Mouse (Mus musculus): ENCODE results near the gene Cyp2u1. TPM values are rescaled to one million over a fixed set of nuclear protein-coding genes. Genes with fewer than 3 reads are reported as not detected.

Cyp2u1 gene
- polyA plus RNA-seq, 1 experiment from 2014 or later: 3.7 TPM

GRCm38 (mm10) chr3:131326637-131327036 is 23.6 kb upstream of the Cyp2u1 start:
- WGBS: 77% methylated on average over 4 of the region's 4 CpGs
- Histone ChIP-seq H3K27ac (no peak overlapping the region), H3K4me1 (no peaks in the 10 kb centered on the region), H3K27me3 (ENCODE audit: insufficient read depth, poor library complexity, severe bottlenecking) (no peaks in the 10 kb centered on the region), H3K9me3 (0 out of 2 replicates have a peak, but pooled peaks cover 4% of the 10 kb centered on the region), H3K4me3 (no peak overlapping the region), H3K36me3 (no peaks in the 10 kb centered on the region)
- DNase-seq (ENCODE audit: low spot score): no peak

GRCm38 (mm10) chr3:131322081-131322815 is 19.2 kb upstream of the Cyp2u1 start:
- 68% methylated on average over 14 of the region's 14 CpGs for WGBS
- Histone ChIP-seq H3K4me1 (no peaks in the 10 kb centered on the region), H3K36me3 (no peaks in the 10 kb centered on the region), H3K4me3 (no peak overlapping the region), H3K27me3 (ENCODE audit: insufficient read depth, poor library complexity, severe bottlenecking) (peaks cover 10% of the 10 kb centered on the region), H3K27ac (no peak overlapping the region), H3K9me3 (no peaks in the 10 kb centered on the region)
- DNase-seq (ENCODE audit: low spot score): no peak

- H3K27me3 ChIP-seq (ENCODE audit: insufficient read depth, poor library complexity, severe bottlenecking): peaks cover 11% of the 10 kb centered on the region
- peaks cover 11% of the 10 kb centered on the region for H3K4me1 ChIP-seq
- H3K9me3 ChIP-seq: no peaks in the 10 kb centered on the region
- H3K27ac ChIP-seq: no peak overlapping the region
- H3K4me3 ChIP-seq: no peak overlapping the region
- H3K36me3 ChIP-seq: no peaks in the 10 kb centered on the region
- DNase-seq (ENCODE audit: low spot score): no peak
- 6% methylated on average over 3 of the region's 3 CpGs for WGBS
These were observed 17.2 kb upstream of the Cyp2u1 start for GRCm38 (mm10) chr3:131320184-131320583.

- DNase-seq (ENCODE audit: low spot score): no peak
- peaks cover 11% of the 10 kb centered on the region for H3K27me3 ChIP-seq (ENCODE audit: insufficient read depth, poor library complexity, severe bottlenecking)
- H3K4me1 ChIP-seq: peaks cover 11% of the 10 kb centered on the region
- no peaks in the 10 kb centered on the region for H3K36me3 ChIP-seq
- no peaks in the 10 kb centered on the region for H3K9me3 ChIP-seq
- H3K27ac ChIP-seq: no peak overlapping the region
- 45% methylated on average over 2 of the region's 2 CpGs for WGBS
- H3K4me3 ChIP-seq: no peak overlapping the region
These were observed 15.2 kb upstream of the Cyp2u1 start for GRCm38 (mm10) chr3:131318211-131318610.

- H3K27me3 ChIP-seq (ENCODE audit: insufficient read depth, poor library complexity, severe bottlenecking): peaks cover 11% of the 10 kb centered on the region
- no peaks in the 10 kb centered on the region for H3K36me3 ChIP-seq
- DNase-seq (ENCODE audit: low spot score): no peak
- peaks cover 11% of the 10 kb centered on the region for H3K4me1 ChIP-seq
- H3K9me3 ChIP-seq: no peaks in the 10 kb centered on the region
- no peak overlapping the region for H3K27ac ChIP-seq
- 80% methylated on average over 1 of the region's 1 CpGs for WGBS
- H3K4me3 ChIP-seq: no peak overlapping the region
These were observed 14.1 kb upstream of the Cyp2u1 start for GRCm38 (mm10) chr3:131317126-131317525.

- 48% methylated on average over 4 of the region's 4 CpGs for WGBS
- no peak overlapping the region for H3K27ac ChIP-seq
These were observed 13.0 kb upstream of the Cyp2u1 start for GRCm38 (mm10) chr3:131315957-131316510.

GRCm38 (mm10) chr3:131312340-131312739 is 9.3 kb upstream of the Cyp2u1 start:
- H3K36me3 ChIP-seq: no peaks in the 10 kb centered on the region; the same call in 1 of the 2 replicates
- 67% methylated on average over 9 of the region's 9 CpGs for WGBS
- H3K27me3 ChIP-seq (ENCODE audit: insufficient read depth, poor library complexity, severe bottlenecking): peaks cover 3% of the 10 kb centered on the region; the same call in 1 of the 2 replicates
- peaks cover 11% of the 10 kb centered on the region for H3K4me1 ChIP-seq
- H3K9me3 ChIP-seq: 0 out of 2 replicates have a peak, but pooled peaks cover 11% of the 10 kb centered on the region
- H3K4me3 ChIP-seq: no peak overlapping the region
- H3K27ac ChIP-seq: no peak overlapping the region
- DNase-seq (ENCODE audit: low spot score): no peak

More at GRCm38 (mm10) chr3:131315957-131316510, 13.0 kb upstream of the Cyp2u1 start:
- H3K4me1 ChIP-seq: peaks cover 11% of the 10 kb centered on the region
- DNase-seq (ENCODE audit: low spot score): no peak
- no peaks in the 10 kb centered on the region for H3K9me3 ChIP-seq
- H3K27me3 ChIP-seq (ENCODE audit: insufficient read depth, poor library complexity, severe bottlenecking): peaks cover 11% of the 10 kb centered on the region
- H3K4me3 ChIP-seq: peak overlapping the region; percentile 32
- no peaks in the 10 kb centered on the region for H3K36me3 ChIP-seq

GRCm38 (mm10) chr3:131310572-131310971 is 7.5 kb upstream of the Cyp2u1 start:
- H3K9me3 ChIP-seq: 0 out of 2 replicates have a peak, but pooled peaks cover 11% of the 10 kb centered on the region
- DNase-seq (ENCODE audit: low spot score): no peak
- H3K27ac ChIP-seq: no peak overlapping the region
- WGBS: 78% methylated on average over 4 of the region's 4 CpGs
- H3K4me1 ChIP-seq: peaks cover 4% of the 10 kb centered on the region; the same call in 1 of the 2 replicates
- H3K27me3 ChIP-seq (ENCODE audit: insufficient read depth, poor library complexity, severe bottlenecking): no peaks in the 10 kb centered on the region
- H3K4me3 ChIP-seq: no peak overlapping the region
- no peaks in the 10 kb centered on the region; the same call in 1 of the 2 replicates for H3K36me3 ChIP-seq

GRCm38 (mm10) chr3:131307811-131308210 is 4.8 kb upstream of the Cyp2u1 start:
- no peak for DNase-seq (ENCODE audit: low spot score)
- Histone ChIP-seq H3K27me3 (ENCODE audit: insufficient read depth, poor library complexity, severe bottlenecking) (peaks cover 9% of the 10 kb centered on the region; the same call in 1 of the 2 replicates), H3K9me3 (0 out of 2 replicates have a peak, but pooled peaks cover 11% of the 10 kb centered on the region), H3K4me1 (peaks cover under 1% of the 10 kb centered on the region; the same call in 1 of the 2 replicates), H3K4me3 (no peak overlapping the region), H3K36me3 (no peaks in the 10 kb centered on the region; the same call in 1 of the 2 replicates), H3K27ac (no peak overlapping the region)
- 85% methylated on average over 3 of the region's 3 CpGs for WGBS

- WGBS: 84% methylated on average over 7 of the region's 7 CpGs
- no peak for DNase-seq (ENCODE audit: low spot score)
- H3K4me1 ChIP-seq: peaks cover 4% of the 10 kb centered on the region; the same call in 1 of the 2 replicates
- no peak overlapping the region for H3K4me3 ChIP-seq
- no peak overlapping the region for H3K27ac ChIP-seq
- peaks cover 15% of the 10 kb centered on the region; the same call in 1 of the 2 replicates for H3K27me3 ChIP-seq (ENCODE audit: insufficient read depth, poor library complexity, severe bottlenecking)
- H3K9me3 ChIP-seq: 0 out of 2 replicates have a peak, but pooled peaks cover 11% of the 10 kb centered on the region
- H3K36me3 ChIP-seq: no peaks in the 10 kb centered on the region; the same call in 1 of the 2 replicates
These were observed 3.2 kb upstream of the Cyp2u1 start for GRCm38 (mm10) chr3:131306255-131306654.

- Histone ChIP-seq H3K36me3 (no peaks in the 10 kb centered on the region; the same call in 1 of the 2 replicates), H3K9me3 (0 out of 2 replicates have a peak, but pooled peaks cover under 1% of the 10 kb centered on the region), H3K27ac (peak overlapping the region; percentile 89), H3K4me1 (peaks cover 4% of the 10 kb centered on the region; the same call in 1 of the 2 replicates), H3K4me3 (peak overlapping the region; percentile 86), H3K27me3 (ENCODE audit: insufficient read depth, poor library complexity, severe bottlenecking) (peaks cover 16% of the 10 kb centered on the region)
- no peak for DNase-seq (ENCODE audit: low spot score)
- 27% methylated on average over 5 of the region's 5 CpGs for WGBS
These were observed 290 bp upstream of the Cyp2u1 start for GRCm38 (mm10) chr3:131303320-131303714.

- Histone ChIP-seq H3K4me1 (peaks cover 26% of the 10 kb centered on the region), H3K9me3 (no peaks in the 10 kb centered on the region), H3K4me3 (no peak overlapping the region), H3K27ac (no peak overlapping the region), H3K27me3 (ENCODE audit: insufficient read depth, poor library complexity, severe bottlenecking) (peaks cover 16% of the 10 kb centered on the region), H3K36me3 (peaks cover 6% of the 10 kb centered on the region; the same call in 1 of the 2 replicates)
- DNase-seq (ENCODE audit: low spot score): no peak
- WGBS: 14% methylated on average over 6 of the region's 6 CpGs
These were observed 3.1 kb downstream of the Cyp2u1 start for GRCm38 (mm10) chr3:131299908-131300307.

GRCm38 (mm10) chr3:131299078-131299477 is 3.9 kb downstream of the Cyp2u1 start:
- no peak overlapping the region for H3K27ac ChIP-seq
- H3K36me3 ChIP-seq: peaks cover 6% of the 10 kb centered on the region; the same call in 1 of the 2 replicates
- DNase-seq (ENCODE audit: low spot score): no peak
- no peaks in the 10 kb centered on the region for H3K9me3 ChIP-seq
- H3K4me1 ChIP-seq: peaks cover 31% of the 10 kb centered on the region
- peaks cover 12% of the 10 kb centered on the region for H3K27me3 ChIP-seq (ENCODE audit: insufficient read depth, poor library complexity, severe bottlenecking)
- WGBS: 77% methylated on average over 9 of the region's 9 CpGs
- no peak overlapping the region for H3K4me3 ChIP-seq
